Mouse (Mus musculus): ENCODE data around the gene Uvrag. TPM values are rescaled to one million over a fixed set of nuclear protein-coding genes. Genes with fewer than 3 reads are reported as not detected.

Gene Uvrag
- polyA plus RNA-seq, 2 experiments = 9.8 to 16.2 TPM

- Histone ChIP-seq H3K4me3 (replicated peaks; ENCODE audit: low read length) (no peak overlapping the region), H3K4me1 (ENCODE audit: control insufficient read depth, insufficient read depth, low read length) (peaks cover 7% of the 10 kb centered on the region; the same call in 1 of the 2 replicates), H3K9ac (ENCODE audit: low read depth, low read length, severe bottlenecking) (no peak overlapping the region), H3K27me3 (ENCODE audit: control insufficient read depth, insufficient read depth, low read length) (no peaks in the 10 kb centered on the region), H3K9me3 (ENCODE audit: control insufficient read depth, low read length) (no peaks in the 10 kb centered on the region), H3K36me3 (ENCODE audit: control insufficient read depth, insufficient read depth, low read length) (peaks cover 17% of the 10 kb centered on the region; the same call in 1 of the 2 replicates), H3K27ac (replicated peaks; ENCODE audit: low read depth, low read length) (no peak overlapping the region), H3K4me2 (replicated peaks; ENCODE audit: low read depth, low read length, severe bottlenecking) (no peak overlapping the region)
- TF ChIP-seq POLR2A (IDR thresholded peaks at IDR 0.05; ENCODE audit: borderline replicate concordance, extremely low read depth, insufficient read depth, insufficient read length) = no peak
- DNase-seq (ENCODE audit: low spot score) (no peak), ATAC-seq (ENCODE audit: low FRiP score, low read depth) (no peak)
- WGBS = 80% methylated on average over 8 of the region's 8 CpGs
These were observed 40.4 kb downstream of the Uvrag start for GRCm38 (mm10) chr7:99100573-99100972.

DNA sequence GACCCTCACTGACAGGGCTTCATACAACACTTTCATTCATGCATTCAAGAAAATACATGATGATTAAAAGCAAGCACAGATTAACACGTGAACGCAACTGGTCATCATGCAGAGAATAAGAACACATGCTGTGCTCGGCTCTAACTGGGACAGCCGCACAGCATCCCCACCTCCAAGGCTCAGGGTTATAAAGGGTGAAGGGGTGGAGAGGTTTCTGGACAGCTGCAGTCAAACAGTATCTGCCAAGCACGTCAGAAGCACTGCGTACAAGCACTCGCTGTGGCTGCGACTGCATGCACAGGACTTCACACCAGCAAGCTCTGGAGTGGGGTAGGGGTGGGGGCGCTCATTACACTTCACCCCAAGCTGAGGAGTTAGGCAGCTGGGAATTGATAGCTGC, 40.9 kb downstream of the Uvrag start:
- Histone ChIP-seq H3K9me3 (ENCODE audit: control insufficient read depth, low read length) (no peaks in the 10 kb centered on the region), H3K36me3 (ENCODE audit: control insufficient read depth, insufficient read depth, low read length) (peaks cover 17% of the 10 kb centered on the region; the same call in 1 of the 2 replicates), H3K4me1 (ENCODE audit: control insufficient read depth, insufficient read depth, low read length) (peaks cover 7% of the 10 kb centered on the region; the same call in 1 of the 2 replicates), H3K27ac (replicated peaks; ENCODE audit: low read depth, low read length) (no peak overlapping the region), H3K27me3 (ENCODE audit: control insufficient read depth, insufficient read depth, low read length) (no peaks in the 10 kb centered on the region), H3K4me2 (replicated peaks; ENCODE audit: low read depth, low read length, severe bottlenecking) (no peak overlapping the region), H3K4me3 (replicated peaks; ENCODE audit: low read length) (no peak overlapping the region), H3K9ac (ENCODE audit: low read depth, low read length, severe bottlenecking) (no peak overlapping the region)
- ATAC-seq (ENCODE audit: low FRiP score, low read depth) (no peak), DNase-seq (ENCODE audit: low spot score) (no peak)
- 77% methylated on average over 9 of the region's 9 CpGs for WGBS
- no peak for TF ChIP-seq POLR2A (IDR thresholded peaks at IDR 0.05; ENCODE audit: borderline replicate concordance, extremely low read depth, insufficient read depth, insufficient read length)

DNA sequence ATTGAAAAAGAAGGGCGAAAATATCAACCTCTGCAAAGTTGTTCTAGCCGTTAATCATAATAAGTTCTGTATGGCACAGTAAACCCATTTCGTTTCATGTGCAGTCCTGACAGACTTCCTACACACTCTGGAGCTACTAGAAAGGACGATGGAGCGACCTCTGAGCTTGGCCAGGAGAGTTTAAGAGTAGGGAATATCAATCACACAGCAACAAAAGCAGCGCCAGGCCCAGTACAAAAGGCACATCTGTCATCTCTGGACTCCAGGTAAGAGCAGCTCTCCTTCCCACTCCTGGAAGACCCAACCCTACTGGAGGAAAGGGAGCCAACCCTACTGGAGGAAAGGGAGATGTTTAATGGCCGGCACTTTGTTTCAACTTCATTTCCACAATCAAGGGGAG, 43.2 kb downstream of the Uvrag start:
- WGBS = 87% methylated on average over 7 of the region's 7 CpGs
- Histone ChIP-seq H3K4me2 (replicated peaks; ENCODE audit: low read depth, low read length, severe bottlenecking) (no peak overlapping the region), H3K4me3 (replicated peaks; ENCODE audit: low read length) (no peak overlapping the region), H3K36me3 (ENCODE audit: control insufficient read depth, insufficient read depth, low read length) (peaks cover 17% of the 10 kb centered on the region; the same call in 1 of the 2 replicates), H3K9ac (ENCODE audit: low read depth, low read length, severe bottlenecking) (no peak overlapping the region), H3K4me1 (ENCODE audit: control insufficient read depth, insufficient read depth, low read length) (peaks cover 5% of the 10 kb centered on the region; the same call in 1 of the 2 replicates), H3K27me3 (ENCODE audit: control insufficient read depth, insufficient read depth, low read length) (no peaks in the 10 kb centered on the region), H3K9me3 (ENCODE audit: control insufficient read depth, low read length) (no peaks in the 10 kb centered on the region), H3K27ac (replicated peaks; ENCODE audit: low read depth, low read length) (no peak overlapping the region)
- DNase-seq (ENCODE audit: low spot score) (no peak), ATAC-seq (ENCODE audit: low FRiP score, low read depth) (no peak)
- TF ChIP-seq POLR2A (IDR thresholded peaks at IDR 0.05; ENCODE audit: borderline replicate concordance, extremely low read depth, insufficient read depth, insufficient read length) = no peak

DNA sequence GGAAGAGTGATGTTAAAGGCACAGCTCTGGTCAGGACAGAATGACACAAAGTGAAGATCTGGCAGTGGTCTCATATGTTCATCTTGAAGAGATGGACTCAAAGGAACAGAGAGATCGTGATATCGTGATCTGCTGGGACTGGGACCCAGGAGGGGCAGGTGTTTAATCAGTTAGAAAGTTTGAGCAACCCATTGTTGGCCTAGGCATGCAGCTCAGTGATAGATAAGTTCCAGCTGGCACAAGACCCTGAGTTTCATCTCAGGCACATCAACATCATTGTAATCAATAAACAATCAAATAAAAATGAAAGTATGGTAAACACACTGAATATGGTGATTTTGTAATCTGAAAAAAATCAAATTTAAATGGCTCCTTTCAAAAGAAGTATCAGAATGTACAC, 43.8 kb downstream of the Uvrag start:
- no peak for TF ChIP-seq POLR2A (IDR thresholded peaks at IDR 0.05; ENCODE audit: borderline replicate concordance, extremely low read depth, insufficient read depth, insufficient read length)

GRCm38 (mm10) chr7:99095191-99095590, 45.8 kb downstream of the Uvrag start:
- no peak for ATAC-seq (ENCODE audit: low FRiP score, low read depth)
- no peak for TF ChIP-seq POLR2A (IDR thresholded peaks at IDR 0.05; ENCODE audit: borderline replicate concordance, extremely low read depth, insufficient read depth, insufficient read length)
- DNase-seq (ENCODE audit: low spot score) = no peak
- Histone ChIP-seq H3K36me3 (ENCODE audit: control insufficient read depth, insufficient read depth, low read length) (peaks cover 17% of the 10 kb centered on the region; the same call in 1 of the 2 replicates), H3K4me1 (ENCODE audit: control insufficient read depth, insufficient read depth, low read length) (no peaks in the 10 kb centered on the region), H3K9me3 (ENCODE audit: control insufficient read depth, low read length) (no peaks in the 10 kb centered on the region), H3K4me2 (replicated peaks; ENCODE audit: low read depth, low read length, severe bottlenecking) (no peak overlapping the region), H3K27me3 (ENCODE audit: control insufficient read depth, insufficient read depth, low read length) (no peaks in the 10 kb centered on the region), H3K9ac (ENCODE audit: low read depth, low read length, severe bottlenecking) (no peak overlapping the region), H3K27ac (replicated peaks; ENCODE audit: low read depth, low read length) (no peak overlapping the region), H3K4me3 (replicated peaks; ENCODE audit: low read length) (no peak overlapping the region)
- 63% methylated on average over 4 of the region's 4 CpGs for WGBS

More for the DNA sequence above, 43.8 kb downstream of the Uvrag start:
- WGBS = 87% methylated on average over 2 of the region's 2 CpGs
- Histone ChIP-seq H3K36me3 (ENCODE audit: control insufficient read depth, insufficient read depth, low read length) (peaks cover 17% of the 10 kb centered on the region; the same call in 1 of the 2 replicates), H3K9ac (ENCODE audit: low read depth, low read length, severe bottlenecking) (no peak overlapping the region), H3K27ac (replicated peaks; ENCODE audit: low read depth, low read length) (no peak overlapping the region), H3K4me3 (replicated peaks; ENCODE audit: low read length) (no peak overlapping the region), H3K4me1 (ENCODE audit: control insufficient read depth, insufficient read depth, low read length) (no peaks in the 10 kb centered on the region), H3K9me3 (ENCODE audit: control insufficient read depth, low read length) (no peaks in the 10 kb centered on the region), H3K4me2 (replicated peaks; ENCODE audit: low read depth, low read length, severe bottlenecking) (no peak overlapping the region), H3K27me3 (ENCODE audit: control insufficient read depth, insufficient read depth, low read length) (no peaks in the 10 kb centered on the region)
- DNase-seq (ENCODE audit: low spot score) = no peak
- ATAC-seq (ENCODE audit: low FRiP score, low read depth) = no peak

- no peak overlapping the region for H3K4me3 ChIP-seq (replicated peaks; ENCODE audit: low read length)
- H3K9me3 ChIP-seq (ENCODE audit: control insufficient read depth, low read length) = no peaks in the 10 kb centered on the region
- H3K4me1 ChIP-seq (ENCODE audit: control insufficient read depth, insufficient read depth, low read length) = no peaks in the 10 kb centered on the region
- peaks cover 17% of the 10 kb centered on the region for H3K36me3 ChIP-seq (ENCODE audit: control insufficient read depth, insufficient read depth, low read length)
- no peaks in the 10 kb centered on the region for H3K27me3 ChIP-seq (ENCODE audit: control insufficient read depth, insufficient read depth, low read length)
- no peak overlapping the region for H3K4me2 ChIP-seq (replicated peaks; ENCODE audit: low read depth, low read length, severe bottlenecking)
- ATAC-seq (ENCODE audit: low FRiP score, low read depth) = no peak
- no peak for DNase-seq (ENCODE audit: low spot score)
- no peak for TF ChIP-seq POLR2A (IDR thresholded peaks at IDR 0.05; ENCODE audit: borderline replicate concordance, extremely low read depth, insufficient read depth, insufficient read length)
- 97% methylated on average over 3 of the region's 3 CpGs for WGBS
- no peak overlapping the region for H3K27ac ChIP-seq (replicated peaks; ENCODE audit: low read depth, low read length)
- H3K9ac ChIP-seq (ENCODE audit: low read depth, low read length, severe bottlenecking) = no peak overlapping the region
These were observed 46.6 kb downstream of the Uvrag start for GRCm38 (mm10) chr7:99094336-99094735.
